Comparison of ENCODE assay signal across 32 mouse cellular contexts in genomic region chr1:23102021-23102420, GRCm38 (mm10). TPM values are rescaled to one million over a fixed set of nuclear protein-coding genes. Genes with fewer than 3 reads are reported as not detected.
"Had no signal": no experiment of that assay in that cellular context is flagged by ENCODE, and none has a peak within 500 bp of the region (broad histone marks: within the 10 kb centered on the region; RNA-seq: fewer than 3 reads in every experiment).

TSS of gene 4933415F23Rik (minus strand) at chr1:23102253.

- H3K9me3 ChIP-seq: kidney, embryonic 15.5 days had no signal

- H3K36me3 ChIP-seq: kidney, embryonic 15.5 days; liver, embryonic 13.5 days had no signal

- DNase-seq: kidney, adult 11 months; kidney, adult 8-10 months; kidney, postnatal 10 days; kidney, postnatal 4 days; layer of hippocampus, adult 9-11 months; layer of hippocampus, postnatal 36 days; liver, embryonic 13.5 days; lung, adult 2 months; lung, postnatal 14 days; lung, postnatal 4 days; midbrain, embryonic 14.5 days; thymus, adult 18-20 months; thymus, postnatal 25 days had no signal

- H3K9ac ChIP-seq: kidney, embryonic 15.5 days; liver, embryonic 13.5 days had no signal

- H3K4me3 ChIP-seq: kidney, embryonic 15.5 days; left cerebral cortex, adult 2 months; liver, embryonic 13.5 days had no signal

- H3K27me3 ChIP-seq: kidney, embryonic 15.5 days; liver, embryonic 13.5 days had no signal

- H3K4me1 ChIP-seq: kidney, embryonic 15.5 days; liver, embryonic 13.5 days had no signal

- H3K27ac ChIP-seq: kidney, embryonic 15.5 days; left cerebral cortex, adult 2 months; liver, embryonic 13.5 days had no signal

- H3K4me2 ChIP-seq: kidney, embryonic 15.5 days; liver, embryonic 13.5 days; midbrain, embryonic 11.5 days had no signal

RNA-seq across cellular contexts. Expression of gene 4933415F23Rik, which starts in this region (rescaled TPM):
- total RNA-seq: layer of hippocampus, adult 18-20 months; layer of hippocampus, postnatal 36 days; left cerebral cortex, adult 2 months; left cerebral cortex, postnatal 10 days; left cerebral cortex, postnatal 36 days; liver, adult 2 months; megakaryocyte progenitor cell, adult 5-6 weeks; megakaryocyte-erythroid progenitor cell, adult 5-6 weeks had no signal
- polyA plus RNA-seq: kidney, embryonic 15.5 days; limb, embryonic 11.5 days; limb, embryonic 14.5 days; liver, adult 2 months; liver, embryonic 13.5 days; liver, embryonic 16.5 days; lung, adult 2 months; lung, embryonic 16.5 days; midbrain, embryonic 11.5 days; midbrain, embryonic 14.5 days; midbrain, postnatal 0 days; neural tube, embryonic 11.5 days; neural tube, embryonic 14.5 days; small intestine, adult 2 months; spleen, adult 2 months; stomach, embryonic 16.5 days had no signal
